Mouse (Mus musculus) thymus, adult 2 months (tissue): ENCODE results near the gene Elf1.

Experiments
- CTCF ChIP-seq: fragments of 200-500 bp; IDR thresholded peaks from 2 replicates; pipeline ENCODE4 v1.5.1; 2012; ENCODE audit warnings: mild to moderate bottlenecking, control low read depth, low read length, moderate library complexity, borderline replicate concordance; ENCODE audit not compliant: control insufficient read depth, poor library complexity, insufficient read depth; ENCODE audit errors: extremely low read depth
- POLR2A ChIP-seq: fragments of 200-500 bp; IDR thresholded peaks from 2 replicates; pipeline ENCODE4 v1.6.1; 2012; ENCODE audit warnings: mild to moderate bottlenecking, low read length, control low read depth, moderate library complexity; ENCODE audit not compliant: control insufficient read depth, poor library complexity, insufficient read depth; ENCODE audit errors: extremely low read depth

GRCm38 (mm10) chr14:79608286-79608685, 127.3 kb downstream of the Elf1 start:
- no peak for TF ChIP-seq CTCF
- no peak for TF ChIP-seq POLR2A
